ENCODE assay signal across 26 mouse cellular contexts in genomic region chr4:59471306-59471705, GRCm38 (mm10). TPM values are rescaled to one million over a fixed set of nuclear protein-coding genes. Genes with fewer than 3 reads are reported as not detected.
DNase-seq lines count a peak whose midpoint lies in the region; ATAC-seq and TF ChIP-seq lines count a peak whose summit lies in the region.
"Had no signal": no experiment of that assay in that cellular context is flagged by ENCODE, and none has a peak within 500 bp of the region (broad histone marks: within the 10 kb centered on the region; RNA-seq: fewer than 3 reads in every experiment).

No protein-coding gene starts in this region.

- peaks cover 7% of the 10 kb centered on the region for H3K4me1 ChIP-seq in liver, adult 2 months (ENCODE audit: control insufficient read depth, insufficient read depth, low read length)
- peaks cover 24% of the 10 kb centered on the region for H3K4me1 ChIP-seq in liver, embryonic 12.5 days
- peaks cover 24% of the 10 kb centered on the region for H3K4me1 ChIP-seq in liver, embryonic 15.5 days (replicated peaks)
- H3K4me1 ChIP-seq: embryonic facial prominence, embryonic 10.5 days; embryonic facial prominence, embryonic 13.5 days; forebrain, embryonic 12.5 days; forebrain, embryonic 15.5 days; hindbrain, embryonic 12.5 days; hindbrain, embryonic 15.5 days had no signal

- peaks cover 14% of the 10 kb centered on the region; the same call in 1 of the 2 replicates for H3K36me3 ChIP-seq in liver, adult 2 months (ENCODE audit: control insufficient read depth, insufficient read depth, low read length)
- H3K36me3 ChIP-seq in liver, embryonic 12.5 days: peaks cover 33% of the 10 kb centered on the region
- peaks cover 37% of the 10 kb centered on the region for H3K36me3 ChIP-seq in liver, embryonic 15.5 days (replicated peaks)
- H3K36me3 ChIP-seq in macrophage (ENCODE audit: inconsistent target): peaks cover 10% of the 10 kb centered on the region; the same call in 1 of the 2 replicates
- H3K36me3 ChIP-seq: embryonic facial prominence, embryonic 13.5 days; forebrain, embryonic 12.5 days; forebrain, embryonic 15.5 days; hindbrain, embryonic 12.5 days; hindbrain, embryonic 15.5 days had no signal

- no peak overlapping the region for H3K27ac ChIP-seq in liver, adult 2 months (replicated peaks; ENCODE audit: insufficient read depth, low read depth, low read length)
- H3K27ac ChIP-seq in liver, embryonic 12.5 days: no peak overlapping the region
- 0 out of 2 replicates have a peak overlapping the region, but pooled peaks have one; percentile 38 for H3K27ac ChIP-seq in liver, embryonic 15.5 days (replicated peaks)
- H3K27ac ChIP-seq in macrophage: 0 out of 2 replicates have a peak overlapping the region, but pooled peaks have one; percentile 12
- H3K27ac ChIP-seq: embryonic facial prominence, embryonic 10.5 days; embryonic facial prominence, embryonic 13.5 days; forebrain, embryonic 12.5 days; forebrain, embryonic 15.5 days; hindbrain, embryonic 12.5 days; hindbrain, embryonic 15.5 days had no signal

- H3K4me2 ChIP-seq in liver, embryonic 12.5 days: no peak overlapping the region
- no peak overlapping the region for H3K4me2 ChIP-seq in liver, embryonic 15.5 days
- H3K4me2 ChIP-seq: embryonic facial prominence, embryonic 13.5 days; forebrain, embryonic 12.5 days; forebrain, embryonic 15.5 days; heart, embryonic 11.5 days; hindbrain, embryonic 12.5 days; hindbrain, embryonic 15.5 days had no signal

- DNase-seq in liver, adult 2 months (ENCODE audit: extremely low read depth, low read depth, low spot score): peak; percentile 65
- DNase-seq in liver: no peak
- DNase-seq in layer of hippocampus, postnatal 25 days (ENCODE audit: extremely low spot score in 1 of 2, low spot score in 1 of 2): no peak
- DNase-seq in cerebellum, adult 8-10 months: no peak
- no peak for DNase-seq in thymus, postnatal 10 days (ENCODE audit: low spot score in 2 of 2)
- DNase-seq: adrenal gland, adult 2 months; adrenal gland, postnatal 25 days; cerebellum, adult 11 months; cerebellum, adult 2 months; cerebellum, postnatal 10 days; cerebellum, postnatal 36 days; embryo, embryonic 11 days; gastrocnemius, postnatal 10 days; gastrocnemius, postnatal 36 days had no signal

- no peak overlapping the region for H3K9ac ChIP-seq in liver, adult 2 months (ENCODE audit: low read depth, low read length)
- no peak overlapping the region for H3K9ac ChIP-seq in liver, embryonic 12.5 days
- no peak overlapping the region for H3K9ac ChIP-seq in liver, embryonic 15.5 days
- H3K9ac ChIP-seq: embryonic facial prominence, embryonic 13.5 days; forebrain, embryonic 12.5 days; forebrain, embryonic 15.5 days; hindbrain, embryonic 12.5 days; hindbrain, embryonic 15.5 days had no signal

- no peaks in the 10 kb centered on the region; the same call in 1 of the 2 replicates for H3K79me2 ChIP-seq in liver, adult 2 months (ENCODE audit: control insufficient read depth, insufficient read depth, low read length)
- peaks cover 15% of the 10 kb centered on the region; the same call in 1 of the 2 replicates for H3K79me2 ChIP-seq in macrophage (ENCODE audit: inconsistent target)

- no peaks in the 10 kb centered on the region for H3K27me3 ChIP-seq in liver, adult 2 months (ENCODE audit: control insufficient read depth, insufficient read depth, low read length)
- no peaks in the 10 kb centered on the region for H3K27me3 ChIP-seq in liver, embryonic 12.5 days (replicated peaks)
- no peaks in the 10 kb centered on the region for H3K27me3 ChIP-seq in liver, embryonic 15.5 days
- H3K27me3 ChIP-seq: embryonic facial prominence, embryonic 13.5 days; forebrain, embryonic 12.5 days; forebrain, embryonic 15.5 days; hindbrain, embryonic 12.5 days; hindbrain, embryonic 15.5 days had no signal

- TF ChIP-seq CTCF in liver, adult 2 months (IDR thresholded peaks at IDR 0.05; ENCODE audit: low read depth, low read length): no peak

- peak; percentile 44; the same call in 1 of the 2 replicates for ATAC-seq in liver, embryonic 12.5 days
- ATAC-seq in liver, embryonic 15.5 days (ENCODE audit: insufficient read depth): no peak
- ATAC-seq: CD4-positive, CD25-positive, alpha-beta regulatory T cell, adult 4 months; forebrain, embryonic 15.5 days had no signal

- no peaks in the 10 kb centered on the region for H3K9me3 ChIP-seq in liver, embryonic 12.5 days (replicated peaks)
- H3K9me3 ChIP-seq in liver, embryonic 15.5 days (replicated peaks): no peaks in the 10 kb centered on the region
- H3K9me3 ChIP-seq: embryonic facial prominence, embryonic 10.5 days; embryonic facial prominence, embryonic 13.5 days; forebrain, embryonic 12.5 days; forebrain, embryonic 15.5 days; hindbrain, embryonic 12.5 days; hindbrain, embryonic 15.5 days had no signal

- H3K4me3 ChIP-seq in liver, adult 2 months (ENCODE audit: insufficient read depth, low read depth, low read length): no peak overlapping the region
- H3K4me3 ChIP-seq in liver, embryonic 12.5 days: no peak overlapping the region
- no peak overlapping the region for H3K4me3 ChIP-seq in liver, embryonic 15.5 days (replicated peaks)
- no peak overlapping the region for H3K4me3 ChIP-seq in macrophage (ENCODE audit: inconsistent target)
- H3K4me3 ChIP-seq: embryonic facial prominence, embryonic 10.5 days; embryonic facial prominence, embryonic 13.5 days; erythroblast, embryonic 14.5 days; forebrain, embryonic 12.5 days; forebrain, embryonic 15.5 days; hindbrain, embryonic 12.5 days; hindbrain, embryonic 15.5 days had no signal

- no peak for TF ChIP-seq POLR2A in liver, adult 2 months (IDR thresholded peaks at IDR 0.05; ENCODE audit: extremely low read depth, insufficient read depth, low read length)

RNA-seq across cellular contexts. Expression of gene Susd1, which starts 32.9 kb away (rescaled TPM):
- 9.7 and 14.8 TPM in 2 replicates for total RNA-seq in liver, adult 2 months (2014; rRNA removed)
- 5.4 and 5.5 TPM in 2 replicates for polyA plus RNA-seq in liver, adult 2 months (2012; rRNA removed)
- 16.1 and 16.2 TPM in 2 replicates for polyA plus RNA-seq in liver, embryonic 12.5 days (2016; fragmentation: Nextera tagmentation; extraction: Ambion mirVana)
- polyA plus RNA-seq in liver, embryonic 15.5 days (2015; fragmentation: Nextera tagmentation; extraction: Ambion mirVana): 9.6 and 10.0 TPM in 2 replicates
- total RNA-seq in macrophage (2018; cell fraction: chromatin; rRNA removed): 10 to 100 TPM; 15.2 to 52.3 (median 33.6) TPM
- 10 to 100 TPM; 11.5 to 16.3 (median 13.2) TPM for total RNA-seq in macrophage (2018; cell fraction: cytosol; rRNA removed)
- 10 to 100 TPM; 20.6 to 50.5 (median 30.7) TPM for total RNA-seq in macrophage (2018; cell fraction: nucleus; rRNA removed)
- 10.8 to 18.9 TPM (median 18.4 TPM) in 3 replicates for polyA plus RNA-seq in macrophage (2018)
- total RNA-seq in layer of hippocampus, postnatal 25 days (2021): 10 to 100 TPM in 1 of 2 experiments, 1 to 10 TPM in 1; 6.6 to 11.6 TPM

Comparison
In these comparisons a context has a peak if more than half of its experiments do, and no peak if none do; other contexts are left out.
1. H3K27ac ChIP-seq: peak in liver, embryonic 15.5 days (single experiment) and macrophage (single experiment); none in liver, adult 2 months (single experiment) and liver, embryonic 12.5 days (single experiment).